Mouse (Mus musculus) gastrocnemius, postnatal 36 days (tissue): ENCODE measurements around the gene Vmn2r15. TPM values are rescaled to one million over a fixed set of nuclear protein-coding genes. Genes with fewer than 3 reads are reported as not detected.

Source experiments
- DNase-seq, 2 experiments: peaks; one replicate each; pipeline ENCODE4 v3.0.0; 2022
- intact Hi-C: fragments of 180-260 bp; cut with DNase I; formaldehyde crosslinking; loops from one replicate; pipeline ENCODE4 v1.15.1; 2025
- long read RNA-seq, 2 experiments: library from polyadenylated mRNA; stranded (forward); transcript quantifications; one replicate each; pipeline ENCODE4 v2.0.0; 2021
- total RNA-seq, 2 experiments: library from RNA; stranded (reverse); gene quantifications; 2 replicates each; pipeline ENCODE4 v1.2.3; 2021

The Vmn2r15 gene
- total RNA-seq = not detected
- long read RNA-seq, experiment 1 = 0 reads
- long read RNA-seq, experiment 2 = 0 reads

DNA sequence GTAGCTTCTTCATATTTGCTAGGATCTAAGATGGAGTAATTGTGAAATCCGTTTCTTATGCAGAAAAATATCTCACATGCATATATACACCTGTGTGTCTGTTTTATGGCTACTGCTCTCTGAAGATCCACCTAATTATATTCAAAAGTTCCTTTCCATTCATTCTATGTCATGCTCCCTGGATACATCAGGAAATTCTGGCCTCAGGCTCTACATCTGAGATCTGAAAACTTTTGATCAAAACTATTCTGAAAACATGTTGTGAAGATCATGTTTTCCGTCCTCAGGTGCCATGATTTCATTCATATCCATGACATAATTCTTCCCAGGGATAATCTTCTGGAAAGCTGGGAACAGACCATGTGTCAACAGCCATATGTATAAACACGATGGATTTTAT, at the start of gene Vmn2r15:
Gene Vmn2r15, minus strand, starts transcription at position 101 of the 400 bp plus-strand sequence.
- no peak for DNase-seq
- intact Hi-C loops = no loop called here

DNA sequence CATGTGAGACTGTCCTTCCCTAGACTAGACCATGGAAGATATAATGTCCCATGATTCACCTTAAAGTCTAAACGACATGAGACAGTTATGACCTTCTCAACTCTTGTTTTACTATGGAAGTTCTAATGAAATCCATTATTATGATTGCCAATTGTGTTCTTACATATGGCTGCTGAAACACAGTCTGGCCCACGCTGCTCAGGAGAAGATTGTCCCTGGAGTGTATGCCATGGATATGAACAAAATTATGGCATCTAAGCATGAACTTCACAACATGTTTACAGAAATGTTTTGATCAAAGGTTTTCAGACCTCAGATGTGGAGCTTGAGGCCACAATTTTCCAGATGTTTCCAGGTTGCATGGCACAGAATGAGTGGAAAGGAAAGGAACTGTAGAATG, 32.4 kb upstream of the Vmn2r15 start, which contains the start of gene Vmn2r16:
Gene Vmn2r16, plus strand, starts transcription at position 301 of the 400 bp plus-strand sequence.
- intact Hi-C loops = no loop called here
- DNase-seq = no peak

DNA sequence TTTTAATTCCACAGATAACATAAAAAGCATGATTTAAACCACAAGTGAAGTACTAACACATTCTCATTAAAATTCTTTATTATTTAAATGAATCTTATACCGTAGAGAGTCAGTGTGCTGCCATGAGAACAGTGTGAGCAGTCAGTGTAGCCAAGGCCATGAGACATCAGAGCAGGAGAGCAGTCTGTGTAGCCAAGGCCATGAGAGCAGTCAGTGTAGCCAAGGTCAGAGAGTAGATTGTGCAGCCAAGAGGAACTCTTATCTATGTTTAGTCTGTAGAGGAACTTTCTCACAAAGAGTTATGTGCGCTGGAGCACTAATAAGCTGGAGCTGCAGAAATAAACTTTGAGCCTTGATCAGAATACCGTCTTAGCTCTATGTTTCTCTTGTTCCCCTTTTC, 2.8 kb downstream of the Vmn2r15 start:
- intact Hi-C loops = no loop called here
- DNase-seq = no peak

Other genes with a start within 250 kb of the Vmn2r15 start
- gene Vmn2r11, start 238.1 kb downstream of the Vmn2r15 start, total RNA-seq = not detected
- gene Vmn2r12, start 199.7 kb downstream of the Vmn2r15 start, total RNA-seq = not detected
- gene Vmn2r13, start 105.4 kb downstream of the Vmn2r15 start, total RNA-seq = not detected
- gene Vmn2r14, start 72.9 kb downstream of the Vmn2r15 start, total RNA-seq = not detected
- gene Vmn2r16, start 32.5 kb upstream of the Vmn2r15 start, total RNA-seq = not detected
- gene Vmn2r17, start 122.0 kb upstream of the Vmn2r15 start, total RNA-seq = not detected